Mouse (Mus musculus) mammary gland, adult 2 months (tissue): Measurements from ENCODE around the gene 1700020A23Rik. TPM values are rescaled to one million over a fixed set of nuclear protein-coding genes. Genes with fewer than 3 reads are reported as not detected.

Experiments
- polyA plus RNA-seq: library from polyadenylated mRNA; depleted of rRNA; stranded (reverse); fragments of >200 nt; gene quantifications from 2 replicates; pipeline ENCODE4 v1.2.3, GENCODE M21; 2012; ENCODE audit warnings: low replicate concordance; rRNA removed

1700020A23Rik gene
- not detected in 2 replicates for polyA plus RNA-seq

DNA sequence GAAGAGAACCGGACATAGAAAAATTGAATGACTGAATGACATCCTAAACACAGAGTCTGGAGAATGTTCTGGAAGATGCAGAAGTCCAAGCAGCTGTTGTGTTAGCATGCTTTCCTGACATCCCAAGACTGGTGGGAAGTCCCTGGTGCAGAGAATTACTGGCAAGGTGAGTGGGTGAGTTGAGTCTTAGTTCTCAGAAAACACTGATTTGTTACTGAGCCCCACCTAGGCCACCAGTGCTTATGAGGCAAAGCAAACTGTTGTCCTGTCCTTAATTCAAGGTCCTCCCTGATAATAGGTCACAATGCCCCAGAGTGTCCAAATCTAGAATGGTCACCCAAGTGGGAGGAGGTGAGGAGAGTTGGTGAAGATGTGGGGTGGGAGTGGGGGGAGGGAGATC lies at the start of gene 1700020A23Rik, which contains the start of gene Gm28372:
TSS of gene 1700020A23Rik (plus strand) at position 321 of the 400 bp plus-strand sequence.
TSS of gene Gm28372 (plus strand) at position 301 of the 400 bp plus-strand sequence.

DNA sequence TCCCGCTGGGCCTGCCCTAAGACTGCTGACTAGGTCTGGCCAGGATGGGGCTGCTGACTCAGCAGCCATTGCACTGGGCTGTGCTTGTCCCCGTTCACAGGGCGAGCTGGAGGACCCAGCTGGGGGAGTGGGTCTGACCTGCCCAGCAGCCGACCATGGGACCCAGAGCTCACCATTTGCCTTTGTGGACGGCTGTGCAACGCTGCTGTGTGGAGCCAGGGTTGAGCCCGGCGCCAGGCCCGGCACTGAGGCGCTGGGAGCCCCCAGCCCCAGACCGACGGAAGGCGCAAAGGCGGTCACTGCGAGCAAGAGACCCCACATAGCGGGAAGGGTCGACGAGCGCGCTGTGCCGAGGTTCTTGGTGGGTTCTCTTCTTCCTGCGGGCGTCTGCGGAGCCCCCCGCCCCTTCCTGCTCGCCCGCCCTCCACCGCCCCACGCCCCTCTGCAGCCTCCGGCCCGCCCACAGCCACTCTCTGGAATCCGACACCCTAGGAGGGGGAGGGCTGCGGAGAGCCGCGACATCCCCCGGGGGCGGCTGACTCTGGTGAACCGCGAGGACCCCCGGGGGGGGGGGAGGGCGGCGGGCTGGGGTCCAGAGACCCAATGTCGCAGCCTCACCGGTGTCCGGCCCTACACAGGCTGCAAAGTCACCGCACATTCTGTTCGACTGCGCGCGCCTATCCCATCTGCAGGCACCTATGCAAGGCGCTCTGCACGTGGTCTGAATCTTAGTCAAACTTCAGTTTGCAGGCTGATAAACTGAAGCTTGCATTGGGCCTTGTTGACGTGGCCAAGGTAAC lies 7.7 kb upstream of the 1700020A23Rik start, which contains the start of gene Cpxm1:
TSS of gene Cpxm1 (minus strand) at position 389 of the 800 bp plus-strand sequence.

DNA sequence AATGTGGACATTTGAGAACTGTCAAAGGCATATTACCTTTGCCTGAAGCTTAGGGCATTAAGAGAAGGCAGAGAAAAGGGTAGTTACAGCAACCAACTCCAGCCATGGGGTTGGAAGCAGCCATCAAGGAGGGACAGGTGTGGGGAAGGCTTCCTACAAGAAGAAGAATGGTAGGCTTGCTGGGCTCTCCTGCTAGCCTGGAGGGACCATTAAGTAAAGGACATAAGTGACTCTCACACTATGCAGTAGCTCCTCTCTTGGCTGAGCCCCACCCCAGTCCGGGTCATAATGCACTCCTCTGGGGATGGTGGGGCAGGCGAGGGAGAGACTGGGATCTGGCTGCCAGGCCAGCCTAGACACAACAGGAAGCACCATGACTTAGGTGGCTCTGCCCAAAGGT lies 1.1 kb downstream of the 1700020A23Rik start, which contains the start of gene Tmem239:
TSS of gene Tmem239 (plus strand) at position 301 of the 400 bp plus-strand sequence.

DNA sequence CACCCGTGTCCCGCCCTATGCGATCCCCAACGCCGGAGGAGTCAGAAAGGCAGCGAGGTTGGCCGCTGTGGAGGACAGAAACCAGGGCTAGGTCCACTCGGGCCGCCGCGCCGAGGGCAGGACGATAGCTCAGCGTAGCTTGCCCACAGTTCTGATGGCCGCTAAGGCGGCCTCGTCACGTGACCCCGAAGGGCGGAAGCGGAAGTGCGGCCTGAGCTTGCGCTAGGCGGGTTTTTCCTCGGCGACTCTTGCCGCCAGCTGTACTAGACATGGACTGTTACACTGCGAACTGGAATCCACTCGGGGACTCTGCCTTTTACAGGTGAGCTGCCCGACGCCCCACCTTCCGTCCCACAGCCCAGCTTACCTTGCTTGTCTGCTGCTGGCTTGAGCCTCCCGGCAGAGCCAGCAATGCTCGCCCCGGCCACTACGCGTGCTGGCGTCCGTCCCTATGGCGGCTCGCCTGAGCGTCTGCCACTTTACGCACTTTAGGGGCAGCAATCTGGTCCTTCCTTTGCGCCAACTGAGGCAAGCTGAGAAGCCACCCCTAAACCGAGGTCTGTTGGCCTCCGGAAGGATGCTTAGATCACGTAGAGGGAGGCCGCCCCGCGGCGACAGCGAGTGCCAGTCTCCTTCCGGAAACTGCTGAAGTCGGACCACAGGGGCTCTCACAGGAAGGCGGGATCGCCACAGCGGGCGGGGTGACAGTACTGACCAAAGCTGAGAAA lies 19.2 kb downstream of the 1700020A23Rik start, which contains the start of the genes Vps16 and Pced1a:
TSS of gene Vps16 (plus strand) at position 214 of the 728 bp plus-strand sequence.
TSS of gene Pced1a (minus strand) at position 576 of the 728 bp plus-strand sequence.

DNA sequence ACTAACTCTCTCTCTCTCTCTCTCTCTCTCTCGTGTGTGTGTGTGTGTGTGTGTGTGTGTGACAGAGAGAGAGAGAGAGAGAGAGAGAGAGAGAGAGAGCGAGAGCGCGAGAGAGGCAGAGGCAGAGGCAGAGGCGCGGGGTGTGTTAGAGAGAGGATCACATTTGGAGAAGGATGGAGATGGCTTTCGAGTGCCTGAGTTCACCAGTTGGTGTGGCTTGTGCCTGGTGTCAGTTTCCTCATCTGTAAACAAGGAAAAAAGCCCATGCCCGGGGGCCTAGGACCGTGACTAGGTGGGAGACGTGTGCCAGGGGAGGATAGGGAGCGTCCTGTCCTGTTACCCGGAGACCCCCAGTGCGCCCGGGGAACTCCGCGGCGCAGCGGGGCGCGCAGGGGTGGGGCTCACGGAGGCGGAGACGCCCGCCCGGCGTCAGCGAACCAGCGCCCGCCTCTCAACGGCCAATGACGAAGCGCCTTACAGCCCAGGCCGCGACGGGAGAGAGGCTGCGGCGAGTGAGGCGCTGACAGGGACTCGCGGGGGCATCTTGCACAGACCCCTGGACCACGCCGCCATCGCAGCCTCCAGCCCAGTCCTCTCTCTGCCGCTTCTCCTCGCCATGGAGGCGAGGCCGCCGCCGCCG lies 44.9 kb downstream of the 1700020A23Rik start, which contains the start of gene Ptpra:
TSS of gene Ptpra (plus strand) at position 485 of the 640 bp plus-strand sequence.

Other genes starting within 250 kb of the 1700020A23Rik start
- 223 and 260 TPM in 2 replicates for gene Snrpb, start 225.9 kb upstream of the 1700020A23Rik start, polyA plus RNA-seq
- not detected in 2 replicates for gene Tmc2, start 210.1 kb upstream of the 1700020A23Rik start, polyA plus RNA-seq
- 43.7 and 72.1 TPM in 2 replicates for gene Nop56, start 130.8 kb upstream of the 1700020A23Rik start, polyA plus RNA-seq
- 237 and 433 TPM in 2 replicates for gene Idh3b, start 120.7 kb upstream of the 1700020A23Rik start, polyA plus RNA-seq
- gene Ebf4, start 110.1 kb upstream of the 1700020A23Rik start, polyA plus RNA-seq: 1.6 and 2.6 TPM in 2 replicates
- gene Cpxm1, start 7.7 kb upstream of the 1700020A23Rik start, polyA plus RNA-seq: 67.7 and 77.2 TPM in 2 replicates
- gene Gm28372, start within 50 bp of the 1700020A23Rik start, polyA plus RNA-seq: not detected in 2 replicates
- not detected in 2 replicates for gene Tmem239, start 1.2 kb downstream of the 1700020A23Rik start, polyA plus RNA-seq
- 61.1 and 100 TPM in 2 replicates for gene Vps16, start 19.1 kb downstream of the 1700020A23Rik start, polyA plus RNA-seq
- 44.2 and 51.1 TPM in 2 replicates for gene Pced1a, start 19.4 kb downstream of the 1700020A23Rik start, polyA plus RNA-seq
- gene Ptpra, start 45.0 kb downstream of the 1700020A23Rik start, polyA plus RNA-seq: 60.0 and 66.0 TPM in 2 replicates
- 43.1 and 102 TPM in 2 replicates for gene Mrps26, start 158.5 kb downstream of the 1700020A23Rik start, polyA plus RNA-seq
- 0.44 TPM in 1 of 2 replicates, not detected in the other for gene Oxt, start 170.9 kb downstream of the 1700020A23Rik start, polyA plus RNA-seq
- not detected in 2 replicates for gene Avp, start 177.3 kb downstream of the 1700020A23Rik start, polyA plus RNA-seq
- 1.1 and 2.6 TPM in 2 replicates for gene Fastkd5, start 224.8 kb downstream of the 1700020A23Rik start, polyA plus RNA-seq
- gene Ubox5, start 224.8 kb downstream of the 1700020A23Rik start, polyA plus RNA-seq: 6.6 and 7.8 TPM in 2 replicates
- 9.7 and 11.4 TPM in 2 replicates for gene Lzts3, start 237.5 kb downstream of the 1700020A23Rik start, polyA plus RNA-seq